Mouse (Mus musculus): Measurements from ENCODE around the gene Capn13.

The Capn13 gene

GRCm38 (mm10) chr17:73400862-73401261, at the start of gene Capn13:
Gene Capn13 (minus strand): TSS chr17:73400866.
- DNase-seq (ENCODE audit: low spot score), result no peak

- no peak for DNase-seq (ENCODE audit: low spot score)
Measured at GRCm38 (mm10) chr17:73449104-73449503, 48.4 kb upstream of the Capn13 start.

GRCm38 (mm10) chr17:73440798-73441197, 40.1 kb upstream of the Capn13 start:
- no peak for DNase-seq (ENCODE audit: low spot score)

- DNase-seq (ENCODE audit: low spot score), result no peak
Measured at GRCm38 (mm10) chr17:73432564-73433006, 31.9 kb upstream of the Capn13 start.

- DNase-seq (ENCODE audit: low spot score), result no peak
Measured at GRCm38 (mm10) chr17:73432058-73432457, 31.4 kb upstream of the Capn13 start.

- no peak for DNase-seq (ENCODE audit: low spot score)
Measured at GRCm38 (mm10) chr17:73417382-73417781, 16.7 kb upstream of the Capn13 start.

GRCm38 (mm10) chr17:73416181-73416795, 15.6 kb upstream of the Capn13 start:
- DNase-seq (ENCODE audit: low spot score), result no peak

GRCm38 (mm10) chr17:73411817-73412216, 11.2 kb upstream of the Capn13 start:
- no peak for DNase-seq (ENCODE audit: low spot score)

GRCm38 (mm10) chr17:73401272-73401671, 606 bp upstream of the Capn13 start:
- DNase-seq (ENCODE audit: low spot score), result no peak

- no peak for DNase-seq (ENCODE audit: low spot score)
Measured at GRCm38 (mm10) chr17:73399136-73399535, 1.5 kb downstream of the Capn13 start.

GRCm38 (mm10) chr17:73393361-73393760, 7.3 kb downstream of the Capn13 start:
- DNase-seq (ENCODE audit: low spot score), result no peak

GRCm38 (mm10) chr17:73391771-73392170, 8.9 kb downstream of the Capn13 start:
- no peak for DNase-seq (ENCODE audit: low spot score)

- no peak for DNase-seq (ENCODE audit: low spot score)
Measured at GRCm38 (mm10) chr17:73390191-73391089, 10.2 kb downstream of the Capn13 start.

GRCm38 (mm10) chr17:73389336-73389735, 11.3 kb downstream of the Capn13 start:
- DNase-seq (ENCODE audit: low spot score), result no peak

- no peak for DNase-seq (ENCODE audit: low spot score)
Measured at GRCm38 (mm10) chr17:73386581-73386980, 14.1 kb downstream of the Capn13 start.

GRCm38 (mm10) chr17:73385940-73386339, 14.7 kb downstream of the Capn13 start:
- DNase-seq (ENCODE audit: low spot score), result no peak

- DNase-seq (ENCODE audit: low spot score), result no peak
Measured at GRCm38 (mm10) chr17:73382327-73383014, 18.2 kb downstream of the Capn13 start.

- no peak for DNase-seq (ENCODE audit: low spot score)
Measured at GRCm38 (mm10) chr17:73381681-73382080, 19.0 kb downstream of the Capn13 start.

- no peak for DNase-seq (ENCODE audit: low spot score)
Measured at GRCm38 (mm10) chr17:73377778-73378484, 22.7 kb downstream of the Capn13 start.

GRCm38 (mm10) chr17:73367334-73367733, 33.3 kb downstream of the Capn13 start:
- no peak for DNase-seq (ENCODE audit: low spot score)

GRCm38 (mm10) chr17:73361054-73361453, 39.6 kb downstream of the Capn13 start:
- no peak for DNase-seq (ENCODE audit: low spot score)

Measured in MN1 (cell line).